Mouse (Mus musculus): ENCODE results near the gene Zcchc18.

DNA sequence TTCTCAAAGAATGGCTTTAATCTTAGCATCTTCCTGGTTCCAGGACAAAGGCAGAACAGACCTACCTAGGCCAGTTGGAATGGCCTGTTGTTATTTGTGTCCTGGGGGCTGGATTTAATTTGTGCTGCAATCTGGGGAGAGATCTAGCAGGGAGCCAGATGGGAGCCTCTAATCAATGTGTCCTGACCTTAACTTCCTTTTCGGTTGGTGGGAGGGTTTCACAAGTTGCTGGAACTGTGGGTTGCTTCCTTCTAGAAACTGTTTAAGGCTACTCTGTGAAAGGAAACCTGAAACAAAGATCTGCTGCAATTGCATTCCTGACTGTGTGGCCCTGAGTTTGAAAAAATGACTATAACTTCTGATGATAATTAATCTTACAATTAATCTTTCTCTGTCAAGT, 24.7 kb downstream of the Zcchc18 start:
- TF ChIP-seq CTCF (IDR thresholded peaks at IDR 0.05; ENCODE audit: borderline replicate concordance, insufficient read depth, low read depth, low read length) (no peak), POLR2A (IDR thresholded peaks at IDR 0.05; ENCODE audit: borderline replicate concordance, insufficient read depth, low read length) (no peak)

Data from cerebellum, adult 2 months (tissue).